Mouse (Mus musculus): ENCODE data around the gene Trhr2.

- TF ChIP-seq CTCF (IDR thresholded peaks at IDR 0.05; ENCODE audit: borderline replicate concordance, insufficient read depth, low read depth, low read length) (no peak), POLR2A (IDR thresholded peaks at IDR 0.05; ENCODE audit: borderline replicate concordance, insufficient read depth, low read length) (no peak)
Observed at GRCm38 (mm10) chr8:122325196-122325595, 35.4 kb downstream of the Trhr2 start.

Data from cerebellum, adult 2 months (tissue).